Mouse (Mus musculus) testis, postnatal 14 days (tissue): ENCODE results near the gene Slc39a10.
A peak's percentile ranks its signal among the peaks of the same experiment; 100 is the strongest.

Experiments
- DNase-seq: peaks from one replicate; pipeline ENCODE4 v3.0.0; 2021; ENCODE audit warnings: low spot score

The Slc39a10 gene

DNA sequence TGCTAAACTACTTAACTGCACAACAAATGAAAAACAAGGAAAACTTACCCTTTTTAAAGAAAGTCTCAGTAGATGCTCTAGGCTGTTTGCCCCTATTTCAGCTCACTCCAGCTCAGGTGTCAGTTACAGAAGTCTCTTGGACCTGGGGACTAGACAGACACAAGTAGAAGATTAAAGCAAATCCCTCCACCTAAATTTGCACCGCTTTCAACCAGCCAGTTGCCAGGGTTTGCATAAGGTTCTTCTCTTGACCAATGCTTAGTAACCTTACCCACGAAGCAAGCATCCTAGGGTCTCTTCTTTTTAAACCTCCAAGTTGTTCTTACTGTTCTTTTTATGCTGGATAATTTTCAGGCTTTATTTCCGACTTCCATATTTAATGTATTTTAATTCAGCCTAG, at the start of gene Slc39a10:
TSS of gene Slc39a10 (minus strand) at position 101 of the 400 bp plus-strand sequence.
- DNase-seq: no peak

DNA sequence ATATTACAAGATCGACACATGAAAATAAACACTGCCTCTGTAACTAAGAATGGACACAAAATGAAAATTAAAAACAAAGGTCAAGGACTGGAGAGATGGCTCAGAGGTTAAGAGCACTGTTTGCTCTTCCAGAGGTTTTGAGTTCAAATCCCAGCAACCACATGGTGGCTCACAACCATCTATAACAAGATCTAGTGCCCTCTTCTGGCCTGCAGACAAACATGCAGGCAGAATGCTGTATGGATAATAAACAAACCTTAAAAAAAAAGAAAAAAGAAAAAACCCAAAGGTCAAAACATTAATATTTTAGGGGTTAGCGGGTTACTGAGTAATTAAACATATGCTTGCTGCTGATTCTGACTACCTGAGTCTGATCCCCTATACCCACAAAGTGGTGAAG, 46.6 kb upstream of the Slc39a10 start:
- no peak for DNase-seq

DNA sequence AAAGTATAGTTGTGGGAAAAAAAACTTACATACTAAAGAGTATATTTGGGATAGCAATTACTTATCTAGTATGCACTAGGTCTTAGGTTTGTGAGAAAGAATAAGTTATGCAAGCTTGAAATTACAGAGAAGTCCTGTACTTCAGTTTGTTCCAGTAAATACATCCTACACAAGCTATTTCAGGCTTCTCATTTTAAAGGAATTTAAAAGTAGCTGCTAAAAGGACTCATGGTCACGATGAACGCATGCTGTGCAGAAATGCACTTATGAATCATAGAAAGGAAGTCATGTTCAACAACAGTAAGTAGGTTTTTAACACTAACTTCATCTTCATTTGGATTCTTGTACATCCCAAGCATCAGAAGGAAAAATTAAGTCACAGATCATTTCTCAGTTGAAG, 45.0 kb upstream of the Slc39a10 start:
- DNase-seq: no peak

DNA sequence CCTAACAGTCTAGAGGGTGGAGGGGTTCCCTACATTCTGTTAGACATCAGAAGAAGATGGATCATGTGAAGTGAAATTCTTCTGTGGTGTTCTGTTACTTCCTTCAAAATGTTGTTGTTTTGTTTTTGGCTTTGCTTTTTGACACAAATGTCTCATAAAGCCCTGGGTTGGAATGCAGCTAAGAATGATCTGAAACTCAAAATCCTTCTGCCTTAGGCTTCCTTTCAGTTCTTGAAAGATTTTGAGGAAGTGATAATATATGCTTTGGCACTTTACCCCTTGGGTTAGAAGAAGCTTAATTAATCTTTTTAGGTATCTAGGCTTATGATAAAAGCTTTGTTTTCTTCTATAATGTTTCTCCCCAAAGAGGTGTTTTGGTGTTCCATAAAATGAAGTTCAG, 34.5 kb upstream of the Slc39a10 start:
- no peak for DNase-seq

DNA sequence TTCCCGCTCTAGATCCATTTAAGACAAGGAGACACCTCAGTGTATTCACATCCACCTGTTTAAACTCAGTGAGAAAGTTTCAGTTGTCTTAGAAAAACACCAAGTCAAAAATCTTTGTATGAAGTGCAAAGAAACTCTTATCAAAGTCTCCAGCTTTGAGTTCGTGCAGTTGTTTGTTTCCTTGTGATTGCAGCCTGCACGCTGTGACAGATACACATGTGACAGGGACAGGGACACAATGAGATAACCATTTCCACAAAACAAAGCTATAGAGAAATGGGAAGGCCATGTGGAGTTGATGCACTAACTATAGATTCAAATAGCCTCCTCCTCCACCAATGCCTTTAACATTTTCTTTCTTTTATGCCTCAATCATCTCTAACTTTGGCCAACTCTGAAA, 33.6 kb upstream of the Slc39a10 start:
- DNase-seq: no peak

DNA sequence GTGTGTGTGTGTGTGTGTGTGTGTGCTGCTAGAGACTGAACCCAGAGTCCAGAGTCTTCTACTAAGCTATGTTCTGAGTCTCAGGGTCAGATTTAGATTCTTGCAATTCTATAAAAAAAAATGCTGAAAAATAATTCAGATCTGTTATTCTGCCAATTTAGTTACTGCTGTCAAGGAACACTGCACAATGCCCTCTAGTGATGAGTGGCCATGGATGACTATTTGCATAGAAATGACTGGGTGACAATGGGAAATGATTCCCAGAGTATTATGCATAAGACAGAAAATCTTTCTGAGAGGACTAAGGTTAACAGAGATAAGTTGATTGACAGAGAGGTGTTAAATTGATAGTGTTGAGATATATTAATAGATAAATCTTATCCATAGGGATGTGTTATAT, 32.3 kb upstream of the Slc39a10 start:
- DNase-seq: no peak

DNA sequence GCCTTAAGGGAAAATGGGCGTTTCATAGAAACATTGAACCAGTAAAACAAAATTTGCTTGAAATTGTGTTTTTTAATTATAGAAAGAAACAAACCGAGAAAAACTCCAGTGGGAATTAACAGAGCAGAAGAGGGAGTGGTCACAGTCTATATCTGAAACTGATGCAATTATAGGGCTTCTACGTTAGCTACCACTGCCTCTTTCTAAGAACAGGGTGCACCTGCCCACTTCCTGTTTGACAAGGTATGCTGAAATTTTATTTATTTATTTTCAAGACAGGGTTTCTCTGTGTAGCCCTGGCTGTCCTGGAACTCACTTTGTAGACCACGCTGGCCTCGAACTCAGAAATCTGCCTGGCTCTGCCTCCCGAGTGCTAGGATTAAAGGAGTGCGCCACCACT, 30.3 kb upstream of the Slc39a10 start:
- DNase-seq: no peak

DNA sequence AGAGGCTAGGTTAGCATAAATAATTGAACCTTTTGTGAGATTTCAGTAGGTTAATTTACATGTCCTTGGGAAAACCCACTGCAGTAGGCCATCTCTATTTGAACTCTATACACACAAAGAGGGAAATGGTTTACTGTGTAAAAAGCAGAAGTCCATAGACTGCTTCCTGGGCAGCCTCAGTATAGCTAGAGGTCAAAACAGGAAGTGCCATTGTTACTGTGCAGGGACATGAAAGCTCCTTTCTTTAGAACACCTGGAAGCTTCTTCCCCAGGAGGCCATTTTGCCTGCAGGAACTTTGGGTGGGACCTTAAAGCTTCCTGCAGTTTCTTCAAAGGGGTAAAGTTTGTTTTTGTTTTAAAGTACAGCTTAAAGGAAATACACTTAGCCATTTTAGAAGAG, 29.0 kb upstream of the Slc39a10 start:
- no peak for DNase-seq

DNA sequence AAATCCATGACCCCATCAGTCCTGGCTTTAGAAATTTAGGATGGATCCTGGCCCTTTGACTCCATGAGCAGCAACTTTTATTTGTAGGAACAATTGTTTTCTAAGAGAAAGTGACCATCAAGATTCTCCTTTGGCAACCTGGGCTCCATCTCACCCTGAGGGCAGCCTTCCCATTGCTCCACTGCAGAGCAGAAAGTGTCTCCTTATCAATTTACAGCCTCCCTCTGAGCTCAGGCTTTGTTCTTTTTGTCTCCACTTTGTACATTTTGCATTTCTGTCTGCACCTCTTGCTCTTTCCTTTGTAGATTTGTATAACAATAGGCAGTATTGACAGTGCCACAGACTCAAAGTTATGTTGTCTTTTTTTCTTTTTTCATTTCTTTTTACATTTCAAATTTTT, 23.6 kb upstream of the Slc39a10 start:
- DNase-seq: no peak

DNA sequence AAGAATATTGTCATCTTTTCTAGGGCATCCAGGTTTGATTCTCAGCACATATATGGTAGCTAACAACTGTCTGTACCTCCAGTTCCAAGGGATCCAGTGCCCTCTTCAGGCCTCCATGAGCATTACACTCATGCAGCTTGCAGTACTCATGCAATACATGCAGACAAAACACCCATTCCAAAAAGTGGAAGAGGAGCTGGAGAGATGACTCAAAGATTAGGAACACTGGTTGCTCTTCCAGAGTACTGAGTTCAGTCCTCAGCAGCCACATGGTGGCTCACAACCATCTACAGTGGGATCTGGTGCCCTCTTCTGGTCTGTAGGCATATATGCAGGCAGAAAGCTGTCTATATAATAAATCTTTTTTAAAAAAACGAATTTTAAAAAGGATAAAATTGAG, 21.7 kb upstream of the Slc39a10 start:
- DNase-seq: no peak

DNA sequence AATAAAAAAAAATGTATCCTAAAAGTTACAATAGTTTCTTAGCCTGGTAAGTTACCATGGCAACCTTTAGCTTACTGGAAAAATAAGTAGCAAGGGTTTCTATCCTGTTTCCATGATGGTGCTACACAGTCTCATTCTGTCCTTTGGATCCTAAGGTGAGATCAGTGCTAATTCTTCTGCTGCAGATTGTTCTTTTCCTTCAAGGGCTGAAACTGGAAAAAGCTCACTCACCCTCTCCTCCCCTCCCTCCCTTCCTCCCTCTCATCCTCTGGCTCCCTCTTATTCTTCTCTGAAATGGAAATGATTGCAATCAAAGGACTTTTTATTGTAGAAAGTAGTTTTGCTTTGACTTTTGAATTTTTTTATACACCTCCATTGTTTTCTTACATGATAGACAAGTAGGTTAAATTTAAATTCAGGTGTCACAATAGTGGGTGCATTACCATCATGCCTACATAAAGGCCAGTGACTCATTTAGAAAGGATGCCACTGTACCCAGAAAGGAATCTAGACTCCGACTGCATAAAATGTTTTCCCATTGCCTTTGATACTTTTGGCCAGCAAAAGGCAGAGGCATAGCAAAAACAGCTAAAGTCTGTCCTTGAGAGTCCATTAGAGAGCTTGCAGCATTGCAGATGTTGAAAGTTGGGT, 20.0 kb upstream of the Slc39a10 start:
- no peak for DNase-seq

DNA sequence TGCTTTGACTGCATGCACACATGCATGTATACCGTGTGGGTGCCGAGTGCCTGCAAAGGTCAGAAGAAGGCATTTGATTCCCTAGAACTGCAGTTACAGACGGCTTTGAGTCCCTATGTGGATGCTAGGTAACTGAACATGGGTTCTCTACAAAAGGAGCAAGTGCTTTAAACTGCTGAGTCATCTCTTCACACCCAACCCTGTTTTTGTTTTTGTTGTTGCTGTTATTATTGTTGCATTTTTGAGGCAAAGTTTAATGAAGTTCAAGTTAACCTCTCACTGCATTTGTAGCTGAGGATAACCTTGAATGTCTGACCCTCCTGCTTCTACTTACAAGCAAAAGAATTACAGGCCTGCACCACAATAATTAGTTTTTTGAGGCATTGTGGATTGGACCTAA, 17.5 kb upstream of the Slc39a10 start:
- DNase-seq: no peak

DNA sequence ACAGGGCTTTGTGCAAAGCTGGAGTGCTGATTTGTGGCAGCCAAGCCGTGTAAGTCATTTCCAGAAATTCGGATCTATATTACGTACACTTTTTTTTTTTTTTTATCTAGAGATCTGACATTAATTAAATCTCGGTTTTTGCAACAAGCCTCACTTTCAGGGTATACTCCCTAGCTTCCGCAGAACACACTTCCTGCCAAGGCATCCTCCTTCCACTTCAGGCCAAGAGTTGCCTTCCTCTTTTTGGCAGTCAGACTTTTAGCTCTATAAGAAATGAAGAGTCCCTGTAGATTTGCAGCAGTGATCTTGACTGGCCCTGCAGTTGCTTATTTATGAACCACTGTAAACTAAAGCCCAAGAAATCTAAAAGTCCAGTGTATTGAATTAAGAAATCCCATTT, 13.1 kb upstream of the Slc39a10 start:
- no peak for DNase-seq

DNA sequence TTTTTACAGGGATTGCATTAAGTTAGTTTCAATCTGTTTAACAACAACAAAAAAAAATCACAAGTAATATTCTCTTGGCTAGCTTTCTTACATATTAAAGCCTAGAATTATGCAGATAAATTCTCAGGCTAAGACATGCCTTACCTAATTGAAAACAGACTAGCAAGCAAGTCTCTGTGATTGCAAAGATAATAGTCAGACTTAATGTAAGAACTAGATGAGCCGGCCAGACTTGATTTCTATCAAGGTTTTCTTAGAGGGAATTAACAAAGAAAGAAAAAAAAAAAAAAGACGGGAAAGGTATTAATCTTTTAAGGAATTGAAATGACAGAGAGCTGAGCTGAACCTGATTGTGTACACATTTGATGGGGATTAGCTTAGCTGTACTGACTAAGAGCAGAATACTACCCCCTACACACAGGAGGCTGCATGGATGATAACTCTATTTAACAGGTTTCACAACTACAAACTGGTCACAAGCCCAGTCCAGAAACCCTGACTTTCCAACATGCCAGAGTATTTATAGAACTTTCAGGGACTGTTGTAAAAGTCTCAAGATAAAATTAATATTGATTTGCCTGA, 9.5 kb upstream of the Slc39a10 start:
- DNase-seq: no peak

DNA sequence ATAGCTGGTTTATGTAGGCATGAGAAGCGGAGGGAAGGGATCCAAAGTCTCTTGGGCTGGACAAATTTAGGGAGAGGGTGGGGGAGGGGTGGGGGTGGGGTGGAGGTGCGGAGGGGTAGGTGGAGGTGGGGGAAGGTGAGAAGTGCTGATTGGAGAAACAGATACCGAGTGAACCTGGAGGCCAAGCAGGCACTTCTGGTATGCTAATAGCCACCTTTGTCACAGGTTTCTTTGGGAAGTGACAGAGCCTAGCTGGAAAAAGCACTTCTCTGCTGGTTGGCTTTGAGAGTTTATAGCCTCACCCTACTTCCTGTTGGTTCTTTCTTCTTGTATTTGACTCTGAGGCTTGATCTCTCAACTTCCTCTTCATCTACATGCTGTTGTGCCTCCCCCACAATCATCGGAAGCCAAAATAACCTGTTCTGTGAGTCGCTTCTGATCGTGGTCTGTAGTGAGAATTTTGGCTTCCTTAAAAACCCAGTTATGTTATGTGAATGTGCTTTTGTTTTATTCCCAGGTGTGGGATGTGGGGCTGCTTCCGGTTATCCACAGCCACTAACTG, 1.7 kb upstream of the Slc39a10 start:
- DNase-seq: no peak

DNA sequence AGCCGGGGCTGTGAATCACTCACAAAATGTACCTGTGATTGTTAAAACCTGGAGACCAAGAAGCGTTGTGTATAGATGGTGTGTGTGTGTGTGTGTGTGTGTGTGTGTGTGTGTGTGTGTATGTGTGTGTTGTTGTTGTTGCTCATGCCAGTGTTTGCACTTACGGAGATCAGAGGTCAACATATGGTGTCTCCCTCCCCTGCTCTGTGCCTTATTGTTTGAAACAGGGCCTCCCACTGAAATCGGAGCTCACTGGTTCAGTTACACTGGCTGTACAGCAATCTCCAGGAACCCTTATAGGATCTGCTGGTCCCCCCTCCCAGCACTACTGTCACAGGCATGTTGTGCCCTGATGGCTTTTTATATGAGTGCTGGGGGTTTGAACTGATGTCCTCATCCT, 3.9 kb downstream of the Slc39a10 start:
- DNase-seq: no peak

DNA sequence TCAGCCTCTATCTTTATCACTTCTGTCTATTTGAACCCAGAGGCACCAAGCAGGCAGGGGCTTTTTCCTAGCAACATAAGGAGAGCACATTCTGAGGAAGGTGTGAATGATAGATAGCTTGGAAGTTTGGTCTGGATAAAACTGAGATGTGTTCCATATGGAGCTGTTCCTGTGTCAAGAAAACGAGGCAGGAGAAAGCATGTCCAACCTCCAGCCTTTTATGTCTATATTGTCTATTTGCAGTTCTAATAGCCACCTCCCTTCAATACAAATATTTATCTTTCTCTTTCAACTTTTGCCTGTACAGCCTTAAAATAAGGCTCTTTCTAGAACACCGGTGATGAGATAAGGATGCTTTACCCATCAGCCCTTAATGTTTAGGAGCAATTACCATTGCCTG, 4.3 kb downstream of the Slc39a10 start:
- DNase-seq: no peak

DNA sequence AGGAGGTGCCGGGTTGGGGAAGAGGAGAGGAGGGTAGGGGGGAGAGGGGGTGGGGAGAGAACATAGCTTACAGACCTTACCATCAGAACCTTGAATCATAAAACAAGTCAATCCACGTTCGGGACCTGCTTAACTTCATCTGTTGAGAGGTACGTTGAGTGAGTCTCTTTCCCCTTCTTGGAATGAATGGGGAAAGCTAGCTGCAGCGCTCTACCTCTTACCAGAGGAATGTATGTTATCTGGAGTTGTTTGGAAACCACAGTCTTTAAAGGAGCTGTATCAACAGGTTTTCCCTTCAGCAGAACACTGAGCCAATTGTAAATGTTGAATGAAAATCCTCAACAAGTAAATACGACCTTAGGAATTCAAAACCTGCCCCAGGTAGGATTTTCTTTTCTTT, 4.7 kb downstream of the Slc39a10 start:
- no peak for DNase-seq

DNA sequence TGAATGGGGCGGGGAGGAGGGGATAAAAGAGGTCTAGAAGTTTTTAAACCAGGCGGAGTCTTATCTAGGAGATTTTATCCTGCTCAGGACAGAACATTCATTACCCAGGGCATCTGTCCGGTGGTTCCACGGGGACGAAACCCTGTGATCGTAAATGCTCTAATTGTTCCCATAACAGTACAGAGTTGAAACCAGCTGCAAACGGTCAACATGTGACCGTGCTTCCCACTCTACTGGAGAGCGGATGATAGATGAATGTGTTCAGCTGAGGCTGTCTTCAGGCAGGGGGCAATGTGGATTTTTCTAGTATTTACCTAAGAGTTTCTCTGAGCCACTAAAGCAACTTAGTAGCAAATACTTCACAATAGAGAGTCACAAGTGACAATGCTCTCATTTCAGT, 6.6 kb downstream of the Slc39a10 start:
- peak; percentile 11 for DNase-seq

DNA sequence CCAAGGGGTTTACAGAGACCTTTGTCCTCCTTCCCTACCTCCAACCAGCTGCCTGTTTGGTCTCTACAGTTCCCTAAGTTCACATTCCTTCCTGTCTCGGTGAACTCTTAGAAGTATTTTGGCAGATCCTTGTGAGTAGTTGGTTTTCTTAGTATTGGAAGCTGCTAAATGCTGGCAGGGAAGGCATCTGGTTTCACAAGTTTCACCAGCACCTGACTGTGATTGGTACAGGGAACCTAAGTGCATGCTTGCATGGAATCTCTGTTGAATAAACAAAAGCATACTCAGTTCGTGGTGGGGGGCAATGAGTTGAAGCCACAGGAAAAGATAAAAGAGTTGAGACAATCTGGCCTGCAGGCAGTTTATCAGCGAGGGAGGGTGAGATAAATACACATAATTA, 7.4 kb downstream of the Slc39a10 start:
- DNase-seq: no peak

DNA sequence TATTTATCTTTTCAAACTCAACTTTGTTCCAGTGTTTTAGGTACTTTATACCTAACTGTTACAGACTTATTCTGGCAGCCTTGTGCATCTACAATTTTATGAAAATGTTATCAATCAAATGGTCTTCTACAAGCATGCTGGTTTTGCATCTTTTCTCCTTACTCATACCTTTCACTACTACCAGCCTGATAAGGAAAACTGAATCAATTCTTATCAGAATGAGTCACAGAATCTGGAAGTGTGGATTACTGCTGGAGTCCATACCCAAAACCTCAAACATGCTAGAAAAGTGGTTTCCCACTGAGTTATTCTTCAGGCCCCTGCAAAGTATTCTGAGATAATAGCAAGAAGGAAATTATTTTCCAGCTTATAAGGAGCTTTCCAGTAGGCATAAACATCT, 12.7 kb downstream of the Slc39a10 start:
- no peak for DNase-seq

DNA sequence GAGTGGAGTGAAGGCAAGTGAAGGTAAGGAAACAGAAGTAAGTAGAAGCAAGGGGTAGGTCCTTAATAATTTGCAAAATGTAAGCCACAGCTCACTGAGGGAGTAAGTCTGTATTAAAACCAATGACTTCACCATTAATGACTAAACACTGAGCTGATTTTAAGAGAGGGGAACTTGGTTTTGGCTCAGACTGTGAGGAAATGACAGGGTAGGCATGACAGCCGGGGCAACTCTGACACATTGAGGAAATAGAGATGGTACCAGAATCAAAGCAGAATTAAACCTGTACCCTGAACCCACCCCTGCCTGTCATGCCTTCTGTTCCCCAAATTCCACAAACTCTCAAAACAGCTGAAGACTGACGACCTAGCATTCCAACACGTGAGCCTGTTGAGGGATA, 18.9 kb downstream of the Slc39a10 start:
- DNase-seq: no peak

DNA sequence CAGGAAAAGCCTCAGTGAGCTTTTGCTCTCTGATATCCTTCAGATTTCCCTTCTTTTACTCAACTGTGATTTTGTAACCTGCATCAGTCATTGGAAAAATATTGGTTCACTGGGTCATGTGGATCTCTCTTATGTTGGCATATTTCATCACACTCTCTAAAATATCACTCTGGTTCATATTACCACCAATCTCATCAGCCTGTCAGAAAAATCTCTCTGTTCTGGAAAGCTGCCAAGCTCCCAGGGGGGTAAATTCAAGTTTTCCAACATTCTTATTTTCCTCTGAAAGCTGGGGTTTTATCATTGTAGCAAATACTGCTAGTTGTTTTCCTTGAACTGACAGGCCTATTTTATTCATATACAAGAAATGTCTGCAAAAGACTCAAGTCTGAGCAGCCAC, 22.9 kb downstream of the Slc39a10 start:
- DNase-seq: no peak
